Mouse (Mus musculus): Measurements from ENCODE around the gene Heatr9. TPM values are rescaled to one million over a fixed set of nuclear protein-coding genes. Genes with fewer than 3 reads are reported as not detected.

Gene Heatr9
- polyA plus RNA-seq, 1 experiment: 0.04 TPM

DNA sequence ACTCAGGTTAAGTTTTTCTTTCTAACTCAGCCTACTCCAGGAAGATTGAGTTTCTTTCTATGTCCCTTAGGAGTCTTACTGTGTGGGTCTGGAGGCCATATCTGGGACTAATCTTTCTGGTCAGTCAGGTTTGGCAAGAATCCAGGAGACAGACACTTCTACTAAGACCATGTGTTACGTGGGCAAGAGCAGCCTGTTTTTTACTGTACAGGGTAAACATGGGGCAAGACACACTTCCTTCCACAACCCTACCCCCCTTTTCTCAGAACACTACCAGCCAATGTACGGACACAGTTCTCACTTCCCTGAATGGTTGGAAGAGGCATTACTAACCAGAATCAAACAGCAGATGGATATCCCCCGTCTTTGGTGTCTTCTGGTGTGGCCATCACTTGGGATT lies 22.2 kb upstream of the Heatr9 start:
- TF ChIP-seq TCF12 (IDR thresholded peaks at IDR 0.05; ENCODE audit: insufficient read depth, poor library complexity, severe bottlenecking) (no peak), MYOD1 (IDR thresholded peaks at IDR 0.05; ENCODE audit: control insufficient read depth in 1 of 3, insufficient read length in 2 of 3, low read depth in 2 of 3) (no peak), SRF (IDR thresholded peaks at IDR 0.05; ENCODE audit: control insufficient read depth, insufficient read length, low read depth) (no peak), TCF3 (IDR thresholded peaks at IDR 0.05; ENCODE audit: insufficient read length, low read depth) (no peak), POLR2A (IDR thresholded peaks at IDR 0.05; ENCODE audit: insufficient read length, low read depth) (no peak), POLR2AphosphoS2 (IDR thresholded peaks at IDR 0.05; ENCODE audit: insufficient read length, low read depth) (no peak), E2F4 (IDR thresholded peaks at IDR 0.05; ENCODE audit: insufficient read depth) (no peak), USF1 (IDR thresholded peaks at IDR 0.05; ENCODE audit: low read depth) (no peak), MAX (IDR thresholded peaks at IDR 0.05; ENCODE audit: low read depth) (no peak), MYOG (IDR thresholded peaks at IDR 0.05; ENCODE audit: control insufficient read depth in 1 of 3, insufficient read depth in 1 of 3, insufficient read length in 2 of 3, low read depth in 2 of 3) (no peak), REST (IDR thresholded peaks at IDR 0.05; ENCODE audit: insufficient read depth, insufficient read length) (no peak), CEBPB (IDR thresholded peaks at IDR 0.05; ENCODE audit: insufficient read depth, poor library complexity, severe bottlenecking) (no peak)
- no peaks in the 10 kb centered on the region for H3K27me3 ChIP-seq (ENCODE audit: control insufficient read depth, insufficient read depth, insufficient read length)
- no peak overlapping the region for H3ac ChIP-seq (ENCODE audit: control insufficient read depth, insufficient read length)
- no peak overlapping the region for H3K4me2 ChIP-seq (ENCODE audit: low read depth)
- H3K36me3 ChIP-seq (ENCODE audit: control insufficient read depth, insufficient read depth): no peaks in the 10 kb centered on the region
- H3K4me3 ChIP-seq: no peak overlapping the region
- H3K79me2 ChIP-seq (ENCODE audit: control insufficient read depth, insufficient read depth): no peaks in the 10 kb centered on the region

DNA sequence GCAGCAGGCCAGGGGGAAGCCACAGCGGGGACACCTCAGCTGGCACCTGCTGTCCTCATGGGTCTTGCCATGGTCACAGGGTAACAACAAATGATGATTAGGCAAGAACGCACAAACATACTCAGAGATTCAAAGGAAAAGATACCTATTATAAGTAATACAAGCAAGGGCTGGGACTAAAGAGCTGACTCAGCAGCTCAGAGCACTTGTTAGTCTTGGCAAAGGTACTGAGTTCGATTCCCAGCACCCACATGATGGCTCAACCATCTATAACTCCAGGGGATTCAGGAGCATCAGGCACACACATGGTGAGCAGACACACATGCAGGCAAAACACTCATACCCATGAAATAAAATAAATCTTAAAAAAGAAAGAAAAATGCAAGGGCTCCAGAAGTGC lies 19.4 kb upstream of the Heatr9 start:
- Histone ChIP-seq H3K4me2 (ENCODE audit: low read depth) (no peak overlapping the region), H3K27me3 (ENCODE audit: control insufficient read depth, insufficient read depth, insufficient read length) (no peaks in the 10 kb centered on the region), H3ac (ENCODE audit: control insufficient read depth, insufficient read length) (no peak overlapping the region), H3K4me3 (no peak overlapping the region), H3K36me3 (ENCODE audit: control insufficient read depth, insufficient read depth) (no peaks in the 10 kb centered on the region), H3K79me2 (ENCODE audit: control insufficient read depth, insufficient read depth) (no peaks in the 10 kb centered on the region)
- TF ChIP-seq REST (IDR thresholded peaks at IDR 0.05; ENCODE audit: insufficient read depth, insufficient read length): no peak
- TF ChIP-seq TCF3 (IDR thresholded peaks at IDR 0.05; ENCODE audit: insufficient read length, low read depth): no peak
- TF ChIP-seq POLR2A (IDR thresholded peaks at IDR 0.05; ENCODE audit: insufficient read length, low read depth): no peak
- no peak for TF ChIP-seq MAX (IDR thresholded peaks at IDR 0.05; ENCODE audit: low read depth)
- TF ChIP-seq MYOG (IDR thresholded peaks at IDR 0.05; ENCODE audit: control insufficient read depth in 1 of 3, insufficient read depth in 1 of 3, insufficient read length in 2 of 3, low read depth in 2 of 3): no peak
- no peak for TF ChIP-seq USF1 (IDR thresholded peaks at IDR 0.05; ENCODE audit: low read depth)
- no peak for TF ChIP-seq CEBPB (IDR thresholded peaks at IDR 0.05; ENCODE audit: insufficient read depth, poor library complexity, severe bottlenecking)
- TF ChIP-seq SRF (IDR thresholded peaks at IDR 0.05; ENCODE audit: control insufficient read depth, insufficient read length, low read depth): no peak
- TF ChIP-seq MYOD1 (IDR thresholded peaks at IDR 0.05; ENCODE audit: control insufficient read depth in 1 of 3, insufficient read length in 2 of 3, low read depth in 2 of 3): no peak
- TF ChIP-seq E2F4 (IDR thresholded peaks at IDR 0.05; ENCODE audit: insufficient read depth): no peak
- TF ChIP-seq POLR2AphosphoS2 (IDR thresholded peaks at IDR 0.05; ENCODE audit: insufficient read length, low read depth): no peak
- no peak for TF ChIP-seq TCF12 (IDR thresholded peaks at IDR 0.05; ENCODE audit: insufficient read depth, poor library complexity, severe bottlenecking)

DNA sequence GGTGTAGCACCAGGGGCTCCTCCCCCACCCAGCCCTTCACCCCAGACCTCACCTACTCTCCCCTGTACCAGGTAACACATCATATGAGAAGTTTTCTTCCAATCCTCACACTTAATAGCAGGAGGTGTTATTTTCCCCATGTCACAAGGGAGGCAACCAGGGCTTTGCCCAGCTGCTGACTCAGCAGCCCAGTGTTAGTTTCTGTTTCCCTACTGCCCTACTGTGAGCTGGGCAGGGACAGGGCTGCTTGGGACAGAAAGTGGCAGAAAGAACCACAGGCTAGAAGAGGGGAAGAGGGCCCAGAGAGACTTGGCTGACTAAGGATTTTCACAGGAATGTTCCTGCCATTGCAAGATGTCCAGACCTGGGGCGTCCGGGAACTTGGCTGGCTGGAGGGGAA lies 19.0 kb upstream of the Heatr9 start:
- no peak for TF ChIP-seq POLR2AphosphoS2 (IDR thresholded peaks at IDR 0.05; ENCODE audit: insufficient read length, low read depth)
- no peak for TF ChIP-seq TCF12 (IDR thresholded peaks at IDR 0.05; ENCODE audit: insufficient read depth, poor library complexity, severe bottlenecking)
- TF ChIP-seq MAX (IDR thresholded peaks at IDR 0.05; ENCODE audit: low read depth): no peak
- no peak for TF ChIP-seq MYOG (IDR thresholded peaks at IDR 0.05; ENCODE audit: control insufficient read depth in 1 of 3, insufficient read depth in 1 of 3, insufficient read length in 2 of 3, low read depth in 2 of 3)
- no peak for TF ChIP-seq SRF (IDR thresholded peaks at IDR 0.05; ENCODE audit: control insufficient read depth, insufficient read length, low read depth)
- TF ChIP-seq E2F4 (IDR thresholded peaks at IDR 0.05; ENCODE audit: insufficient read depth): no peak
- no peak for TF ChIP-seq POLR2A (IDR thresholded peaks at IDR 0.05; ENCODE audit: insufficient read length, low read depth)
- TF ChIP-seq MYOD1 (IDR thresholded peaks at IDR 0.05; ENCODE audit: control insufficient read depth in 1 of 3, insufficient read length in 2 of 3, low read depth in 2 of 3): no peak
- Histone ChIP-seq H3K4me2 (ENCODE audit: low read depth) (no peak overlapping the region), H3K36me3 (ENCODE audit: control insufficient read depth, insufficient read depth) (no peaks in the 10 kb centered on the region), H3K27me3 (ENCODE audit: control insufficient read depth, insufficient read depth, insufficient read length) (no peaks in the 10 kb centered on the region), H3K4me3 (no peak overlapping the region), H3K79me2 (ENCODE audit: control insufficient read depth, insufficient read depth) (no peaks in the 10 kb centered on the region), H3ac (ENCODE audit: control insufficient read depth, insufficient read length) (no peak overlapping the region)

DNA sequence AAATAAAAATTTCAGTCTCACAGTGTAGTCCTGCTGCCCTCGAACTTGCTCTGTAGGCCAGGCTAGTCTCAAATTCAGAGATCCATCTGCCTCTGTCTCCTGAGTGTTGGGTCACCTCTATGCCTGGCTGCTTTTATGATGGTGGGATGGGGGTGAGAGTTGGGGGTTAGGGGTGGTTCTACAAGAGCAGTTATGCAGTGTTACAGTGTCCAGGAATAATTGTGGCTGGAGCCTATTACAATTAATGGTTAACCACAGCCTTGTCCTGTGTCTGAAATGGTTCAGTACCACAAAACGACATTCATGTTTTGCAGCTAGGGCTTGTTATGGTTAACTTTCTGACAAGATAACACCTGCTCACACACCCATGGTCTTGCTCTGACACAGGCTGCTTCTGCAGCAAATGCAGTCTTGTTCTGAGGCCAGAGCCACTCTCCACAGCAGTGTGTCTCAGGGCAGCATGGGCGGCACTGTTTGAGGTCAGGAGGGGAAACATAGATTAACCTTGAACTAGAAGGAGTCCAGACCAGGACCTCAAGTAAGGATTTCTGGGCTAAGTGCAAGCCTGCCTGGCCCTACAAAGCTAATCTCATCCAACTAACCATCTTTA lies 16.8 kb upstream of the Heatr9 start:
- no peak overlapping the region for H3K4me2 ChIP-seq (ENCODE audit: low read depth)
- TF ChIP-seq SRF (IDR thresholded peaks at IDR 0.05; ENCODE audit: control insufficient read depth, insufficient read length, low read depth) (no peak), REST (IDR thresholded peaks at IDR 0.05; ENCODE audit: insufficient read depth, insufficient read length) (no peak), MYOG (IDR thresholded peaks at IDR 0.05; ENCODE audit: control insufficient read depth in 1 of 3, insufficient read depth in 1 of 3, insufficient read length in 2 of 3, low read depth in 2 of 3) (peak in 1 of 3 experiments; percentile 30), CEBPB (IDR thresholded peaks at IDR 0.05; ENCODE audit: insufficient read depth, poor library complexity, severe bottlenecking) (no peak), USF1 (IDR thresholded peaks at IDR 0.05; ENCODE audit: low read depth) (no peak), POLR2AphosphoS2 (IDR thresholded peaks at IDR 0.05; ENCODE audit: insufficient read length, low read depth) (no peak), MYOD1 (IDR thresholded peaks at IDR 0.05; ENCODE audit: control insufficient read depth in 1 of 3, insufficient read length in 2 of 3, low read depth in 2 of 3) (peak in 1 of 3 experiments; percentile 21), E2F4 (IDR thresholded peaks at IDR 0.05; ENCODE audit: insufficient read depth) (no peak), POLR2A (IDR thresholded peaks at IDR 0.05; ENCODE audit: insufficient read length, low read depth) (no peak)
- no peak overlapping the region for H3K4me3 ChIP-seq
- no peaks in the 10 kb centered on the region for H3K79me2 ChIP-seq (ENCODE audit: control insufficient read depth, insufficient read depth)
- H3K36me3 ChIP-seq (ENCODE audit: control insufficient read depth, insufficient read depth): no peaks in the 10 kb centered on the region
- H3K27me3 ChIP-seq (ENCODE audit: control insufficient read depth, insufficient read depth, insufficient read length): no peaks in the 10 kb centered on the region
- H3ac ChIP-seq (ENCODE audit: control insufficient read depth, insufficient read length): no peak overlapping the region
